Mouse (Mus musculus): ENCODE measurements around the gene Naaladl2. TPM values are rescaled to one million over a fixed set of nuclear protein-coding genes. Genes with fewer than 3 reads are reported as not detected.

Gene Naaladl2
- polyA plus RNA-seq, 1 experiment from 2014 or later, result 2.8 TPM

- H3K4me3 ChIP-seq (ENCODE audit: low read depth, low read length), result no peak overlapping the region
- TF ChIP-seq CTCF (IDR thresholded peaks at IDR 0.05; ENCODE audit: low read depth), result no peak
- H3K27ac ChIP-seq (ENCODE audit: low read depth, low read length), result no peak overlapping the region
- no peak for ATAC-seq
- H3K36me3 ChIP-seq (ENCODE audit: control insufficient read depth, insufficient read depth), result no peaks in the 10 kb centered on the region
- no peak overlapping the region for H3K4me2 ChIP-seq (replicated peaks; ENCODE audit: low read depth)
- no peak overlapping the region for H3K9ac ChIP-seq (ENCODE audit: low read depth, low read length)
- H3K27me3 ChIP-seq (replicated peaks; ENCODE audit: control insufficient read depth, insufficient read depth, low read length), result no peaks in the 10 kb centered on the region
- no peaks in the 10 kb centered on the region for H3K9me3 ChIP-seq (ENCODE audit: control insufficient read depth)
- WGBS, result 46% methylated on average over 2 of the region's 2 CpGs
- H3K4me1 ChIP-seq (replicated peaks; ENCODE audit: control insufficient read depth, insufficient read depth, low read length), result no peaks in the 10 kb centered on the region
Measured at GRCm38 (mm10) chr3:24992577-24992976, 151.5 kb downstream of the Naaladl2 start.

GRCm38 (mm10) chr3:24992078-24992477 is 152.0 kb downstream of the Naaladl2 start:
- 81% methylated on average over 3 of the region's 3 CpGs for WGBS
- H3K4me1 ChIP-seq (replicated peaks; ENCODE audit: control insufficient read depth, insufficient read depth, low read length), result no peaks in the 10 kb centered on the region
- H3K9ac ChIP-seq (ENCODE audit: low read depth, low read length), result no peak overlapping the region
- no peak for TF ChIP-seq CTCF (IDR thresholded peaks at IDR 0.05; ENCODE audit: low read depth)
- H3K9me3 ChIP-seq (ENCODE audit: control insufficient read depth), result no peaks in the 10 kb centered on the region
- H3K27ac ChIP-seq (ENCODE audit: low read depth, low read length), result no peak overlapping the region
- H3K4me2 ChIP-seq (replicated peaks; ENCODE audit: low read depth), result no peak overlapping the region
- H3K27me3 ChIP-seq (replicated peaks; ENCODE audit: control insufficient read depth, insufficient read depth, low read length), result no peaks in the 10 kb centered on the region
- no peaks in the 10 kb centered on the region for H3K36me3 ChIP-seq (ENCODE audit: control insufficient read depth, insufficient read depth)
- H3K4me3 ChIP-seq (ENCODE audit: low read depth, low read length), result no peak overlapping the region
- ATAC-seq, result no peak

- Histone ChIP-seq H3K27me3 (replicated peaks; ENCODE audit: control insufficient read depth, insufficient read depth, low read length) (no peaks in the 10 kb centered on the region), H3K4me3 (ENCODE audit: low read depth, low read length) (no peak overlapping the region), H3K27ac (ENCODE audit: low read depth, low read length) (no peak overlapping the region), H3K9ac (ENCODE audit: low read depth, low read length) (no peak overlapping the region), H3K4me1 (replicated peaks; ENCODE audit: control insufficient read depth, insufficient read depth, low read length) (no peaks in the 10 kb centered on the region), H3K4me2 (replicated peaks; ENCODE audit: low read depth) (no peak overlapping the region), H3K36me3 (ENCODE audit: control insufficient read depth, insufficient read depth) (no peaks in the 10 kb centered on the region), H3K9me3 (ENCODE audit: control insufficient read depth) (no peaks in the 10 kb centered on the region)
- TF ChIP-seq CTCF (IDR thresholded peaks at IDR 0.05; ENCODE audit: low read depth), result no peak
- ATAC-seq, result no peak
- WGBS, result 51% methylated on average over 4 of the region's 4 CpGs
Measured at GRCm38 (mm10) chr3:24982111-24982510, 161.9 kb downstream of the Naaladl2 start.

GRCm38 (mm10) chr3:24942170-24942569 is 201.9 kb downstream of the Naaladl2 start:
- Histone ChIP-seq H3K4me2 (replicated peaks; ENCODE audit: low read depth) (no peak overlapping the region), H3K36me3 (ENCODE audit: control insufficient read depth, insufficient read depth) (no peaks in the 10 kb centered on the region), H3K4me1 (replicated peaks; ENCODE audit: control insufficient read depth, insufficient read depth, low read length) (no peaks in the 10 kb centered on the region), H3K27ac (ENCODE audit: low read depth, low read length) (no peak overlapping the region), H3K9me3 (ENCODE audit: control insufficient read depth) (no peaks in the 10 kb centered on the region), H3K4me3 (ENCODE audit: low read depth, low read length) (no peak overlapping the region), H3K27me3 (replicated peaks; ENCODE audit: control insufficient read depth, insufficient read depth, low read length) (no peaks in the 10 kb centered on the region), H3K9ac (ENCODE audit: low read depth, low read length) (no peak overlapping the region)
- WGBS, result 86% methylated on average over 2 of the region's 2 CpGs
- no peak for TF ChIP-seq CTCF (IDR thresholded peaks at IDR 0.05; ENCODE audit: low read depth)
- no peak for ATAC-seq

- no peak for ATAC-seq
- H3K9me3 ChIP-seq (ENCODE audit: control insufficient read depth), result no peaks in the 10 kb centered on the region
- 91% methylated on average over 5 of the region's 5 CpGs for WGBS
Measured at GRCm38 (mm10) chr3:24938507-24939182, 205.4 kb downstream of the Naaladl2 start.

GRCm38 (mm10) chr3:24921811-24922210 is 222.2 kb downstream of the Naaladl2 start:
- no peak for ATAC-seq
- no peak for TF ChIP-seq CTCF (IDR thresholded peaks at IDR 0.05; ENCODE audit: low read depth)
- 35% methylated on average over 2 of the region's 2 CpGs for WGBS

More at GRCm38 (mm10) chr3:24938507-24939182, 205.4 kb downstream of the Naaladl2 start:
- Histone ChIP-seq H3K27ac (ENCODE audit: low read depth, low read length) (no peak overlapping the region), H3K36me3 (ENCODE audit: control insufficient read depth, insufficient read depth) (no peaks in the 10 kb centered on the region), H3K27me3 (replicated peaks; ENCODE audit: control insufficient read depth, insufficient read depth, low read length) (no peaks in the 10 kb centered on the region), H3K4me2 (replicated peaks; ENCODE audit: low read depth) (no peak overlapping the region), H3K4me1 (replicated peaks; ENCODE audit: control insufficient read depth, insufficient read depth, low read length) (no peaks in the 10 kb centered on the region), H3K9ac (ENCODE audit: low read depth, low read length) (no peak overlapping the region), H3K4me3 (ENCODE audit: low read depth, low read length) (no peak overlapping the region)
- TF ChIP-seq CTCF (IDR thresholded peaks at IDR 0.05; ENCODE audit: low read depth), result no peak

More at GRCm38 (mm10) chr3:24921811-24922210, 222.2 kb downstream of the Naaladl2 start:
- Histone ChIP-seq H3K27me3 (replicated peaks; ENCODE audit: control insufficient read depth, insufficient read depth, low read length) (no peaks in the 10 kb centered on the region), H3K27ac (ENCODE audit: low read depth, low read length) (no peak overlapping the region), H3K36me3 (ENCODE audit: control insufficient read depth, insufficient read depth) (no peaks in the 10 kb centered on the region), H3K4me1 (replicated peaks; ENCODE audit: control insufficient read depth, insufficient read depth, low read length) (no peaks in the 10 kb centered on the region), H3K9ac (ENCODE audit: low read depth, low read length) (no peak overlapping the region), H3K4me3 (ENCODE audit: low read depth, low read length) (no peak overlapping the region), H3K4me2 (replicated peaks; ENCODE audit: low read depth) (no peak overlapping the region), H3K9me3 (ENCODE audit: control insufficient read depth) (no peaks in the 10 kb centered on the region)

Data from intestine, postnatal 0 days (tissue).